Mouse (Mus musculus) ovary, postnatal 36 days (tissue): Measurements from ENCODE around the gene Cacna2d1.
A peak's percentile ranks its signal among the peaks of the same experiment; 100 is the strongest.

Experiments used
- DNase-seq: peaks from one replicate; pipeline ENCODE4 v3.0.0; 2022; ENCODE audit warnings: low spot score, mixed read lengths

Cacna2d1 gene

GRCm38 (mm10) chr5:16155375-16156284 lies 221.1 kb downstream of the Cacna2d1 start:
- DNase-seq, result no peak

- no peak for DNase-seq
Observed at GRCm38 (mm10) chr5:16163270-16163669, 228.8 kb downstream of the Cacna2d1 start.

- no peak for DNase-seq
Observed at GRCm38 (mm10) chr5:16166117-16166867, 231.8 kb downstream of the Cacna2d1 start.

- DNase-seq, result no peak
Observed at GRCm38 (mm10) chr5:16166868-16167267, 232.4 kb downstream of the Cacna2d1 start.

- no peak for DNase-seq
Observed at GRCm38 (mm10) chr5:16181041-16181440, 246.6 kb downstream of the Cacna2d1 start.

GRCm38 (mm10) chr5:16184064-16184463 lies 249.6 kb downstream of the Cacna2d1 start:
- no peak for DNase-seq

- no peak for DNase-seq
Observed at GRCm38 (mm10) chr5:16187931-16188330, 253.4 kb downstream of the Cacna2d1 start.

GRCm38 (mm10) chr5:16189878-16190277 lies 255.4 kb downstream of the Cacna2d1 start:
- DNase-seq, result no peak

GRCm38 (mm10) chr5:16191165-16191564 lies 256.7 kb downstream of the Cacna2d1 start:
- DNase-seq, result no peak

GRCm38 (mm10) chr5:16199816-16200215 lies 265.3 kb downstream of the Cacna2d1 start:
- DNase-seq, result no peak

GRCm38 (mm10) chr5:16221960-16222359 lies 287.5 kb downstream of the Cacna2d1 start:
- DNase-seq, result no peak

GRCm38 (mm10) chr5:16225359-16225758 lies 290.9 kb downstream of the Cacna2d1 start:
- no peak for DNase-seq

- DNase-seq, result no peak
Observed at GRCm38 (mm10) chr5:16229384-16229783, 294.9 kb downstream of the Cacna2d1 start.

- DNase-seq, result no peak
Observed at GRCm38 (mm10) chr5:16231477-16231876, 297.0 kb downstream of the Cacna2d1 start.

- no peak for DNase-seq
Observed at GRCm38 (mm10) chr5:16234891-16235290, 300.4 kb downstream of the Cacna2d1 start.

- no peak for DNase-seq
Observed at GRCm38 (mm10) chr5:16235864-16236263, 301.4 kb downstream of the Cacna2d1 start.

- DNase-seq, result no peak
Observed at GRCm38 (mm10) chr5:16236608-16237007, 302.1 kb downstream of the Cacna2d1 start.

GRCm38 (mm10) chr5:16237972-16238371 lies 303.5 kb downstream of the Cacna2d1 start:
- DNase-seq, result peak; percentile 44

- no peak for DNase-seq
Observed at GRCm38 (mm10) chr5:16240255-16240654, 305.8 kb downstream of the Cacna2d1 start.

- DNase-seq, result no peak
Observed at GRCm38 (mm10) chr5:16243599-16243998, 309.1 kb downstream of the Cacna2d1 start.

GRCm38 (mm10) chr5:16252738-16253513 lies 318.4 kb downstream of the Cacna2d1 start:
- no peak for DNase-seq

- DNase-seq, result no peak
Observed at GRCm38 (mm10) chr5:16253768-16254167, 319.3 kb downstream of the Cacna2d1 start.
